Mouse (Mus musculus): ENCODE measurements around the gene Aldh6a1.

Gene Aldh6a1

GRCm38 (mm10) chr12:84408819-84409507, 41.8 kb downstream of the Aldh6a1 start, which contains the start of the genes Entpd5 and Bbof1:
Gene Entpd5 (minus strand): TSS chr12:84409029.
Gene Bbof1 (plus strand): TSS chr12:84409071.
- DNase-seq = peak; percentile 88

DNA sequence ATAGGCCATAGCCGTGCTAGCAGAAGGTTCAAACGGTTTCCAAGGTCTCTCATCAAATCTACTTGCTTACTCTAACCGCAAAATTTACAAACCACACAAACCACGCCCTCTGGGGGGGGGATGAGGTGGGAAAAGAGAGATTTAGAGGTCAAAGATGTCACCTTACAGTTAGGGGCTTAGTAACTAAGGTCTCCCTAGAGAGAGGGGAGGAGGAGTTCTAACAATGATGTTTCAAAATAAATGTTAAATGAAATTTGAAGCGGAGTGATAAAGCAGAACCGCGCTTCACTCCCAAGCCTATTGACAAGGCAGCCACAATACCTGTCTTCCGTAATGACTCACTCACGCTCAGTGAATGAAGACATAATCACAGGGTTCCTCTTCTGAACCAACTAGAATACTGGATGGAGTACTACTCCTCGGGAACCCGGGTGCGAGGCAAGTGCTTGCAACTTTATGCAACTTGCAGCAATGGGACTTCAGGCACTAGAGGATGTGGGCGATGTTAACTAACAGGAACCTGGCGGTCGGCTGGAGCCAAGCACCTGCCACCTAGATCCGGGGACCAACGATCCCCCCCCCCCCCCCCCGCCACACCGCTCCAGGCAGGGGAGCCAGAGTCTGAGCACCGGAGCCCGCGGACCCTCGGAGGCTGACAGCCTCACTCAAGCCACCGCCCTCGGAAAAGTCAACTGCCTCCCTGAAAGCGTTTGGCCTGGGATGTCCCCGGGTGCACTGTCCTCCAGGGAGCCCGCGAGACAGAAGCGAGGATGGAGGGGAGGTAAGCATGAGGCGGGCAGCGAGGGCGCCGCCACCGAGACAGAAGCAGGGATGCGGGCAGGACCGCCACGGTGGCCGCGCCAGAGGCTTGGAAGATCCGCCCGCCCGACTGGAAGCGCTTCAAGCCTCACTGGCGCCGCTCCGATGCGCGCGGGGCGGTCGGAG, 42.7 kb downstream of the Aldh6a1 start:
- DNase-seq = peak; percentile 45

DNA sequence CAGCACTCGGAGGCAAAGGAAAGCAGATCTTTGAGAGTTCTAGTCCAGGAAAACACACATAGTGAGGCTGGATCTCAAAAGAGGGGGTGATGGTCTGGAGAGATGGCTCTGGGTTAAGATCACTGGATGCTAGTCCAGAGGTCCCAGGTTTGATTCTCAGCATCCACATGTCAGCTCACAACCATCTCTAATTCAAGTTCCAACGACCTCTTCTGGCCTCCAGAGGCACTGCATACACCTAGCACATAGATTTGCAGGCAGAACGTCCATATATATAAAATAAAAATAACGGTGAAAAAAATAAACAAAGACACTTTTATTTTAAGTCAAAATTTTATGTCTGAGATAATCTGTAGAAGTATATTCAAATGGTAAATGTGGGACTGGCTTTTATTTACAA, 43.5 kb downstream of the Aldh6a1 start:
- no peak for DNase-seq

DNA sequence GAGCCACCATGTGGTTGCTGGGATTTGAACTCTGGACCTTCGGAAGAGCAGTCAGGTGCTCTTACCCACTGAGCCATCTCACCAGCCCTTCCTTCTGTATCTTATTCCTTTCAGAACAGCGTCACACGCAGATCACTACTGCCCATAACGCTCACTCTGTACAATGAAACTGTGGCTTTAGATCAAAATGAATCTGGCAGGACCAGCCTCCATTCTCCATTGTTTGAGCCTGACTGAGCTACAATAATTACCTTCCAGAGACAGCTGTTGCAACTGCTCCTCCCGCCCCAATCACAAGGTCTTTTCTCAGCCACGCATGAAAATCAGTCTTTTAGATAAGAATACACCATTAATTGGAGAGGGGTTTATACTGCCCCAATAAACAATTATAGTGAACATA, 46.3 kb downstream of the Aldh6a1 start:
- no peak for DNase-seq

GRCm38 (mm10) chr12:84402923-84403322, 47.9 kb downstream of the Aldh6a1 start:
- no peak for DNase-seq

GRCm38 (mm10) chr12:84400653-84401052, 50.2 kb downstream of the Aldh6a1 start:
- DNase-seq = no peak

DNA sequence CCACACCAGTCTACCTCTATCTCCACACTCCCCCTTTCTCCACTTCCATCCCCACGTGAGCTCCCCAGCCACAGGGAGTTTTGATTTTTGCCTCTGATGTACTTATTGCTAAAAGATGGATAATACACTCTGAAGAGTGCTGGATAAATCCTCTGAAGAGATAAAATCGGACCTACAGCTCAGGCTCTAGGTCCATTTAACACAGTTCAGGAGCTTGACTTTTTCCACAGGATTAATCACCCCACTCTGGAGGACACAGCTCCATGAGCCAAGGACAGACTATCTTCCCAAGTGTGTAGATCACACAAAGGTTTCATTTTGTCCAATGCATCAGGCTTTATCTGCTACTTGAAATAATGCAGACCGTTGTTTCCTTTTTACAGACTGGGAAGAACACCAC, 50.7 kb downstream of the Aldh6a1 start:
- DNase-seq = no peak

- no peak for DNase-seq
Measured at GRCm38 (mm10) chr12:84399663-84400062, 51.1 kb downstream of the Aldh6a1 start.

DNA sequence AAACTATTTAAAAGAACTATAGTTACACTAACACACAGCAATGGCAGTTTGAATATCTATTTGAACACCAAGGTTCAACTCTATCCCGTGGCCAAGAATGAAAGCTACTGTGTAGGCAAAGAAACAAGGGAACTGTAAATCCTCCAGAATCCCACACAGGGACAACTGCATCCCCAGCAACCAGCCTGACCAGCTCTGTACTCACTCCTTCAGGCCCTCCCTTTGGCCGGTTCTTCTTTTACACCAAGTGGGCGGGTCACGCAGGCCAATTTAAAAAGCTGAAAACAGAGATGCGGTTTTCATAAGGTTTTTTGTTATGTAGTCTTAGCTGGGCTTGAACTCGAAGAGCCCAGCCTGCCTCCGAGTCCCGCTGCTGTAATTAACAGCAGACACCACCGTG, 51.7 kb downstream of the Aldh6a1 start:
- DNase-seq = no peak

- DNase-seq = no peak
Measured at GRCm38 (mm10) chr12:84398629-84399028, 52.2 kb downstream of the Aldh6a1 start.

- no peak for DNase-seq
Measured at GRCm38 (mm10) chr12:84397685-84398084, 53.1 kb downstream of the Aldh6a1 start.

- no peak for DNase-seq
Measured at GRCm38 (mm10) chr12:84396947-84397679, 53.7 kb downstream of the Aldh6a1 start.

- no peak for DNase-seq
Measured at GRCm38 (mm10) chr12:84393847-84394246, 57.0 kb downstream of the Aldh6a1 start.

GRCm38 (mm10) chr12:84392681-84393080, 58.1 kb downstream of the Aldh6a1 start:
- no peak for DNase-seq

DNA sequence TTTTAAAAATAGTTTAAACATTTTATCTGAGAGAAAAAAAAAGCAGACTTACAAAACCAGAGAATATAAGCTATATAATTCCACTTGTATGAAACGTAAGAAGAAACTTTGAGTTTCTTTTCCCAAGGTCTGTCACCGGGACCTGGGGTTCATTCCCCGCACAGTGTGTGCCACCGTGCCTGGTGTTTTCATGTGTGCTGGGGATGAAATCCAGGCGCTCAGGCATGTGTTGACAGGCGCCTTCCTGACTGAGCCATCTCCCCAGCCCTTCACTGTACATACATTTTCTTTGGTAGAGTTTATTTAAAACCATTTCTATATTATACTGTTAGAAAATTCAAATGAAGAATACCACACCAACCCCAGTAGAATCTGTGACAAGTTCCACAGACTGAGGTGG, 60.5 kb downstream of the Aldh6a1 start:
- DNase-seq = no peak

DNA sequence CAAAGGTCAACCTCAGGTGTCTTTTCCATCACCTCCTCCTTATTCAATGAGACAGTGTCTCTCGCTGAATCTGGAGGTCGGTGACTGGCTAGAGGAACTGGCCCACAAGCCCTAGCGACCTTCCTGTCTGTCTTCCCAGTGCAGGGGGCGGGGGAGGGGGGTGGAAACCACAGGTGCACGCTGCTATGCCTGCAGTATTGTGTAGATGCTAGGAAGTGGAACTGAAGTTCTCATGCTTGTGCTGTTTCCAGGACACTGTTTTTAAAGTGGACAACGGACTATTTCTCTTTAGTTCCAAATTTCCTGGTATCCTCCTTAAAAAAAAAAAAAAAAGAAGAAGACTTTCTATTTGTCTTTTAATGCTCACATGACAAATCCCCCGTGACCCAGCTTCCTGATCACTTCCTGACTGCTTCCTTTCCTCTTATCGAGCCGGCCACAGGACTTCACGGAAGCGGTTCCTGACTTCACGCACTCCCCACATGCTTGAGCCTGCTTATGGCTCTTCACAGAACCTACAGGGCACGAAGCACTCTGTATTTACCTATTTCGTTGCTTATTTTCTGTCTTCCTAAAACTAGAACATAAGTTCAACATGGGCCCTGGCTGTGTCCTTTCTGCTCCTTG, 61.9 kb downstream of the Aldh6a1 start:
- no peak for DNase-seq

GRCm38 (mm10) chr12:84388097-84388496, 62.7 kb downstream of the Aldh6a1 start:
- no peak for DNase-seq

DNA sequence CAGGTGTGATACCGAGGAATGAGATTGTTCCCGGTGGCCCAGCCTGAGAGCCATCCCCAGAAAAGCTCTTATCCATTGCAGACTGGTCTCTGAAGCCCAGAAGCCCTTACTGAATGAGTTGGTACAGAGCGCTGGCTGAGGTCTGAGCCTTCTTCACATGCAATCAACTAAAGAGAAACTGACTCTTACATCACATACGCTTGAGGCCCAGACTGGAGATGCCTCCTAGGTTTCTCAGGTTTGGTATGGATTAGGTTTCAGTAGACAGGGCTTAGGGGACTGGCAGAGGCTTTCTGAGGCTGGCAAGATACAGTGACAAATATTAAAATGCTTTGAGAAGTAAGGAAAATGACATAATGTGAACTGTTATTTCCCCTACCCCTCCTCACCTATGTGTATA, 65.4 kb downstream of the Aldh6a1 start:
- DNase-seq = no peak

- DNase-seq = peak; percentile 24
Measured at GRCm38 (mm10) chr12:84384644-84385081, 66.1 kb downstream of the Aldh6a1 start.

DNA sequence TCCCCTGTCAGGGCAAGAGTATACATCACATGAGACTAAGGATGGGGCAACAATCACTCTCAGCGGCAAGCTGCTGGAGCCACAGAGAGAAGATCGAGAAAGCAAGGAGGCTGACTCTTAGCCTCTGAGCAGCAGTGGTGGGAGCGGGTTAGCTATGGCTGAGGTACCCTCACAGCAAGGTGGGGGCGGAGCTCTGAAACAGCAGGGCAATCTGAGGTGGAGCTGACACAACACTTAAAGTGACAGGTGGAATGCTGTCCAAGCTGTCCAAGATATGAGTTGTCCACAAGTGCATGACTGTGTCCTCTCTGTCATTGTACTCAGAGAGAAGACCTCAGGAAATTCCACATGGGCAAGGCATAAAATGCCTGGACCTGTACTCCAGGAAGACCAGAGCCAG, 68.4 kb downstream of the Aldh6a1 start:
- no peak for DNase-seq
